Mouse (Mus musculus): Measurements from ENCODE around the gene Mettl24. TPM values are rescaled to one million over a fixed set of nuclear protein-coding genes. Genes with fewer than 3 reads are reported as not detected.
"Not testable (repeated sequence)": the region's sequence is repeated elsewhere in the genome, so short reads cannot be mapped to it uniquely, and the experiment has no call there.

The Mettl24 gene
- polyA plus RNA-seq, 1 experiment from 2014 or later: 0.43 TPM

DNA sequence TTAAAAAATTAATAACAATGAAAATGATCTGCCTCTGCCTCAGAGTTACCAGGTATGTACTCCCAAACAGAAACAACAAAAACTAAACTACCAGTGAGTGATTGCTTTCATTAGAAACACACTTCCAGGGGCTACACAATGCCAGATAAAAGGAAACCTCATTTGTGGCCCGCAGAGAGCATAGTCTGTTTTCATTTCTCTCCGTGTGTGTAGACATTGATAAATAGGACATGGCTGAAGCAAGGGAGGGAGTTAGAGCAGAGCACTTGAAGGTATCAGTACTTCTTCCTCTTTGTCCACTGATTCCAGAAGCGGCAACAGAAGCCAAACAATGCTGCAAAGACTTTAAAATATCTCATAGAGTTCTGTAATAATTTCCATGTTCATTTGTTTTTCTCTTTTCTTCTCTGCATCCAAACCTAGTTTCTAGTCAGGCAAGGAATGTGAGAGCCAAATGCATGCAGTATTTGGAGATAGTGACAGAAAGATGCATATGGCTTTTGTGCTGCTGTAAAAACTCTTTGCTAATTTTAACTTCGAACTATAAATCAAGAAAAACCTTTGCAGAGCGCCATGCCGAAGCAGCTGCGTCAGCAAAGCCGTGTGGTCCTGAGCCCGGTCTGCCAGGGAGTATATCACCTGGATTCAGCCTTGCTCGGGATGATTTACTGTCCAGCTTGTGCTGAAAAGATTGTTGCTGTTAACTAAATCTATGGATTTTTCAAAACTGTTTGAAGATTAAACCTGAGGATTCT, 67.4 kb downstream of the Mettl24 start:
- Histone ChIP-seq H3K4me2 (replicated peaks) (no peak overlapping the region), H3K27ac (no peak overlapping the region)

DNA sequence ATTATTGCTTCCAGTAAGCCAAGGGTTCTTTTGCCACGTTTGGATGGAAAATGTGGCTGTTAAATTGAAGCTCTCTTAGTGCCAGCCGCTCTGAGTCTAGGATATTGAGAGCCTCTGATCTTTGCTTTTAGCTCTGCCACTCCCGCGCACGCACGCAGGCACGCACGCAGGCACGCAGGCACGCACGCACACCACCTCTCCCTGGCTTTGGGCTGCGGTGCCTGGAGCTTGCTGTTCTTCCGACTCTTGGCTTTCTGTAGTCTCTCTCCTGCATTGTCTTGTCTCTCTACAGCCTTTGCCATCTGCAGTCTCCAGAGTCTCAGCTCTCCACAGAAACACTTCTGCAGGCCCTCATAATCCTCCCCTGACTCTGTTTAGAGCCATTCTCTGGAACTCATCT, 68.1 kb downstream of the Mettl24 start:
- Histone ChIP-seq H3K9ac (replicated peaks) (no peak overlapping the region), H3K4me2 (replicated peaks) (no peak overlapping the region), H3K9me3 (no peaks in the 10 kb centered on the region), H3K27ac (no peak overlapping the region), H3K4me3 (replicated peaks) (no peak overlapping the region), H3K36me3 (no peaks in the 10 kb centered on the region), H3K27me3 (no peaks in the 10 kb centered on the region), H3K4me1 (replicated peaks) (peaks cover 21% of the 10 kb centered on the region)
- no peak for ATAC-seq
- WGBS: 76% methylated on average over 13 of the region's 13 CpGs

More for the DNA sequence above, 67.4 kb downstream of the Mettl24 start:
- peaks cover 21% of the 10 kb centered on the region for H3K4me1 ChIP-seq (replicated peaks)
- no peak for ATAC-seq
- no peaks in the 10 kb centered on the region for H3K36me3 ChIP-seq
- no peak overlapping the region for H3K9ac ChIP-seq (replicated peaks)
- H3K4me3 ChIP-seq (replicated peaks): no peak overlapping the region
- no peaks in the 10 kb centered on the region for H3K27me3 ChIP-seq
- whole genome bisulfite sequencing: 79% methylated on average over 10 of the region's 10 CpGs
- no peaks in the 10 kb centered on the region for H3K9me3 ChIP-seq

DNA sequence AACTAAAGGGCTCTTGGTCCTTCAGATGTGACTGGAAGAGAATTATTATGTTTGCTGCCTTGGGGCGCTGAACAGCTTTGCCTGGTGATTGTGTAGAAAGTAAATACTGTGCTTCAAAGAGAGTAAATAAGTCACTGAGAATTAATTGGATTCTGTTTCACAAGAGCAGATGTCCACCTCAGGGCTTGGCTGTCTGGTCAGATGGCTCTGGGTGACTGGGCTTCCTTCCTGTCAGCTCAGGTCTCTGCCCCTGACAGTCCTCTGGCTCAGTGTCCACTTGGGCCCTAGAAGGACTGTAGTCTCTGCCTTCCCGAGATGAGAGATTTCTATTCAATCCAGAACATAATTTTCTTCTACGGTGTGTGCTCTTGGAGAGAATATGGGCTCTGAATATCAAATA, 70.0 kb downstream of the Mettl24 start:
- H3K9ac ChIP-seq (replicated peaks): no peak overlapping the region
- no peaks in the 10 kb centered on the region for H3K36me3 ChIP-seq
- H3K9me3 ChIP-seq: no peaks in the 10 kb centered on the region
- 58% methylated on average over 3 of the region's 3 CpGs for WGBS
- H3K27me3 ChIP-seq: no peaks in the 10 kb centered on the region
- no peak overlapping the region for H3K4me2 ChIP-seq (replicated peaks)
- no peak overlapping the region for H3K4me3 ChIP-seq (replicated peaks)
- H3K27ac ChIP-seq: no peak overlapping the region
- peaks cover 21% of the 10 kb centered on the region for H3K4me1 ChIP-seq (replicated peaks)
- no peak for ATAC-seq

- Histone ChIP-seq H3K4me1 (replicated peaks) (peaks cover 15% of the 10 kb centered on the region), H3K4me3 (replicated peaks) (no peak overlapping the region), H3K9me3 (no peaks in the 10 kb centered on the region), H3K4me2 (replicated peaks) (no peak overlapping the region), H3K27ac (no peak overlapping the region), H3K27me3 (no peaks in the 10 kb centered on the region), H3K9ac (replicated peaks) (no peak overlapping the region), H3K36me3 (no peaks in the 10 kb centered on the region)
- WGBS: 82% methylated on average over 11 of the region's 11 CpGs
- ATAC-seq: no peak
These were observed 75.3 kb downstream of the Mettl24 start for GRCm38 (mm10) chr10:40758171-40759010.

GRCm38 (mm10) chr10:40759391-40760194, 76.5 kb downstream of the Mettl24 start:
- not testable (repeated sequence) for H3K9ac ChIP-seq (replicated peaks)

DNA sequence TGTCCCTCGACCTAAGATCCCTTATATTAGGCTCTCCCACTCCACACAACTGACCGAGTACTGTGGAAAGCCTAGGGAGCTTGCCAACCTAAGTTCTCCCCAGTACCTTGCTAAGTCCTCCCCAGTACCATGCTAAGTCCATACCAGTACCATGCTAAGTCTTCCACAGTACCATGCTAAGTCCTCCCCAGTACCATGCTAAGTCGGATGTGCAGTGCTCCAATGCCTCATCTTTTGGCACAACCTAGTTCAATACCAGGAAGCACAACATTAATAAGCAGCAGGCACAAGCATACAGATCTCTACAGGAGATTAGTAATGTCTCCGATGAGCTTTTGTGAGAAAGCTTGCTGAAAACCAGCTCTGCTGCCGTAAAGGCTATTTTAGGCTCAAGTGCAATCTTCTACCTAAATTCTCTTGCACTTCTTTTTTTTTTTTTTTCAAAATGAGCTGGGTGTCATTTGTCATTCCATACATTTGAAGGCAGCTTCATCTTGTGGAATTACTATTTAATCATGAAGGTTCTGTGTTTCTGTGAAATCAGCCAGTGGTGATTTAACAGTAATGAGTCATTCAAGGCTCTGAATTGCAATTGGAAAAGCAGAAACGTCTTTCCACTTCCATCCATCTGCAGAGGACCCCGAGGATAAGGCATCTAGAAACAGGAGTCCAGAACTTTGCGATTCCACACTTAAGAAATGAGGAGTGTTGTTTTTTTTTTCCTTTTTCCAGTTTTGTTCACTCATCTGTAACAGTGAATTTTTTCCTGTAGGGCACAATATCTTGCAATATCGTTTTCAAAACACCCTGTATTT, 77.3 kb downstream of the Mettl24 start:
- no peak for ATAC-seq
- H3K4me1 ChIP-seq (replicated peaks): peaks cover 15% of the 10 kb centered on the region
- 90% methylated on average over 9 of the region's 9 CpGs for WGBS
- H3K27me3 ChIP-seq: no peaks in the 10 kb centered on the region
- H3K36me3 ChIP-seq: no peaks in the 10 kb centered on the region
- no peak overlapping the region for H3K9ac ChIP-seq (replicated peaks)
- H3K27ac ChIP-seq: no peak overlapping the region
- H3K4me2 ChIP-seq (replicated peaks): no peak overlapping the region
- no peaks in the 10 kb centered on the region for H3K9me3 ChIP-seq
- H3K4me3 ChIP-seq (replicated peaks): no peak overlapping the region

More at GRCm38 (mm10) chr10:40759391-40760194, 76.5 kb downstream of the Mettl24 start:
- H3K27me3 ChIP-seq; H3K4me3 ChIP-seq (replicated peaks); H3K9me3 ChIP-seq; H3K36me3 ChIP-seq; H3K4me2 ChIP-seq (replicated peaks); H3K27ac ChIP-seq; ATAC-seq: not testable (repeated sequence)
- WGBS: 97% methylated on average over 21 of the region's 23 CpGs
- H3K4me1 ChIP-seq (replicated peaks): peaks cover 15% of the 10 kb centered on the region

DNA sequence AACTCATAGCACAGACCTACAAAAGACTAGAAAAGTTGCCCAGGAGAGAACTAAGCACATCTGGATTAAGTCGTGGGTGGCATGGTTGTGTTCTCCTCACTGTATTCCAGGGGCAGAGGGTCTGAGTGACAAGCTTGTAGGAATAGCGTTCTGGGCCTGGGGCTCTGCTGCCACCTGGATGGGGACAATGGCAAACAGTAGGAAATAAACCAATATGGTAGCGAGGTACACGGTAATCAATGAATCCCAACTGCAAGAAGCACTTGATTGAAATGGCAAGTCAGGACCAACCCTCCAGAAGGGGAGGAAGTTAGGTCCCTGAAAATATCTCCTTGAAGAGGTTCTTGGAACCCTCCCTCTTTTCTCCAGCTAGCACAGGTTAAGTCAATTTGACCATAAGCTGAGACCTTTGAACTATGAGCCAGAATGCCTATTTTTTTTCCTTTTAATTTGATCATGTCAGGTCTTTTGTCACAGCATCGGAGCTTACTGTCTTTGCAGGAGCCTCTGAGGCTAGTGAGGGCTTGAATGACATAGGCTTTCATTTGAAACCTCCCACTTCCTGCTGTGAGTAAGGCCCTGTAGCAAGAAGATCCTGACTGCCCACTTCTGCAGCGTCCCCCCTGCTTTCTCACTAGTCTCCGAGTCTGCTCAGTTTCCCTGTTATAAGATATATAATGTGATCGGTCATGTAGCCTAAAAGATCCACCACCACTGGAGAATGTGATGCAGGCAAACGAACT, 78.1 kb downstream of the Mettl24 start:
- H3K4me2 ChIP-seq (replicated peaks): no peak overlapping the region
- H3K9me3 ChIP-seq: no peaks in the 10 kb centered on the region
- H3K9ac ChIP-seq (replicated peaks): no peak overlapping the region
- no peaks in the 10 kb centered on the region for H3K27me3 ChIP-seq
- no peak overlapping the region for H3K27ac ChIP-seq
- H3K4me1 ChIP-seq (replicated peaks): peaks cover 15% of the 10 kb centered on the region
- no peak for ATAC-seq
- no peak overlapping the region for H3K4me3 ChIP-seq (replicated peaks)
- H3K36me3 ChIP-seq: no peaks in the 10 kb centered on the region
- WGBS: 70% methylated on average over 9 of the region's 9 CpGs

- peaks cover 15% of the 10 kb centered on the region for H3K4me1 ChIP-seq (replicated peaks)
- no peaks in the 10 kb centered on the region for H3K27me3 ChIP-seq
- no peak overlapping the region for H3K4me2 ChIP-seq (replicated peaks)
- H3K36me3 ChIP-seq: no peaks in the 10 kb centered on the region
- no peaks in the 10 kb centered on the region for H3K9me3 ChIP-seq
- no peak overlapping the region for H3K4me3 ChIP-seq (replicated peaks)
- 63% methylated on average over 6 of the region's 6 CpGs for WGBS
- no peak overlapping the region for H3K9ac ChIP-seq (replicated peaks)
- no peak overlapping the region for H3K27ac ChIP-seq
- peak; percentile 30; the same call in 1 of the 2 replicates for ATAC-seq
These were observed 79.5 kb downstream of the Mettl24 start for GRCm38 (mm10) chr10:40762624-40763023.

- Histone ChIP-seq H3K9ac (replicated peaks) (no peak overlapping the region), H3K27me3 (no peaks in the 10 kb centered on the region), H3K4me3 (replicated peaks) (no peak overlapping the region), H3K9me3 (no peaks in the 10 kb centered on the region), H3K27ac (no peak overlapping the region), H3K4me1 (replicated peaks) (peaks cover 15% of the 10 kb centered on the region), H3K4me2 (replicated peaks) (no peak overlapping the region), H3K36me3 (no peaks in the 10 kb centered on the region)
- WGBS: 76% methylated on average over 5 of the region's 5 CpGs
- ATAC-seq: no peak
These were observed 80.1 kb downstream of the Mettl24 start for GRCm38 (mm10) chr10:40763084-40763720.

DNA sequence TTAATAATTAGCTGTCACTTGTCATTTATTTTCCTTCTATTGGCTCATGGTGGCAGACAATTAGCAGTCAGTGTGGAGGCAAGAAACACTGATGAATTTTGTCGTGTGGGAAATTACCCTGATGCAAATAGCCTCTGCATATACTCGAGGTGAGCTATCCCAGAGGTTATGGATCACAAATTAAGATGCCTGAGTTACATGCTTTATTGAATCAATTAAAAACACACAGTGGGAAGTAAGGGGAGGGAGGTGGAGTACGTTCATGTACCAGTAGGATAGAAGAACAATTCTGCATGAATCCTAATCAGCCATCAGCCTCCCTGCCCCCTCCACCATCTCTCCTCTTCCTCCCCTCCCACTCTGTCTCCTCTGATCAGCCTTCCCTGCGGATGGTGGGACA, 89.2 kb downstream of the Mettl24 start:
- Histone ChIP-seq H3K4me1 (replicated peaks) (peaks cover 30% of the 10 kb centered on the region), H3K27me3 (no peaks in the 10 kb centered on the region), H3K4me2 (replicated peaks) (no peak overlapping the region), H3K27ac (peak overlapping the region; percentile 27), H3K36me3 (no peaks in the 10 kb centered on the region), H3K4me3 (replicated peaks) (no peak overlapping the region), H3K9me3 (no peaks in the 10 kb centered on the region), H3K9ac (replicated peaks) (no peak overlapping the region)
- WGBS: 43% methylated on average over 4 of the region's 4 CpGs
- peak; percentile 83 for ATAC-seq
